ENCODE assay signal across 8 mouse cellular contexts in the genomic region with DNA sequence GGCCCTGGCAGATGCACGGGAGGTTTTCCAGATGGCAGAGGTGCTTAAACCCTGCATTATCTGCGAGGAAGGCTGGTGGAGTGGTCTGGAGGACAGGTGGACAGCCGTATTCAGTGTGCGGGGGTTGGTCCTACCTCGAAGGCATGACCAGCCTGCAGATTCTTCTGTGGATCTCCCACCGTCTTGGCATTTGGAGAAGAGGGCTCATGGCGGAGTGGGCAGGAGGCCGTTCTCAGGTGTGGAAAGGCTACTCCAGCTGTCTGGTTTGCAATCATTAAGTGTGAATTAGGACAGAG. TPM values are rescaled to one million over a fixed set of nuclear protein-coding genes. Genes with fewer than 3 reads are reported as not detected.
DNase-seq lines count a peak whose midpoint lies in the region; ATAC-seq and TF ChIP-seq lines count a peak whose summit lies in the region.

No protein-coding gene starts in this region.

- peaks cover 19% of the 10 kb centered on the region for H3K27me3 ChIP-seq in kidney, embryonic 16.5 days (ENCODE audit: insufficient read depth, low read length)
- peaks cover 16% of the 10 kb centered on the region for H3K27me3 ChIP-seq in embryonic facial prominence, embryonic 13.5 days
- no peaks in the 10 kb centered on the region for H3K27me3 ChIP-seq in hindbrain, embryonic 15.5 days
- H3K27me3 ChIP-seq in midbrain, postnatal 0 days (ENCODE audit: insufficient read depth, low read length) = peaks cover 2% of the 10 kb centered on the region; the same call in 1 of the 2 replicates

- H3K27ac ChIP-seq in kidney, embryonic 16.5 days (ENCODE audit: low read length) = no peak overlapping the region
- no peak overlapping the region for H3K27ac ChIP-seq in embryonic facial prominence, embryonic 13.5 days
- no peak overlapping the region for H3K27ac ChIP-seq in hindbrain, embryonic 15.5 days (replicated peaks)
- no peak overlapping the region for H3K27ac ChIP-seq in midbrain, postnatal 0 days (ENCODE audit: low read depth, low read length)

- H3K4me3 ChIP-seq in kidney, embryonic 16.5 days (ENCODE audit: low read length) = peak overlapping the region; percentile 31
- H3K4me3 ChIP-seq in embryonic facial prominence, embryonic 13.5 days = peak overlapping the region; percentile 29
- peak overlapping the region; percentile 26 for H3K4me3 ChIP-seq in hindbrain, embryonic 15.5 days
- peak overlapping the region; percentile 27 for H3K4me3 ChIP-seq in midbrain, postnatal 0 days (ENCODE audit: low read depth, low read length)

- H3K4me2 ChIP-seq in kidney, embryonic 16.5 days (replicated peaks; ENCODE audit: low read depth, low read length) = peak overlapping the region; percentile 50
- peak overlapping the region; percentile 57 for H3K4me2 ChIP-seq in embryonic facial prominence, embryonic 13.5 days
- peak overlapping the region; percentile 62 for H3K4me2 ChIP-seq in hindbrain, embryonic 15.5 days
- H3K4me2 ChIP-seq in midbrain, postnatal 0 days (ENCODE audit: low read depth, low read length, poor library complexity, severe bottlenecking) = peak overlapping the region; percentile 54

- ATAC-seq in kidney, embryonic 16.5 days (ENCODE audit: low FRiP score, low TSS enrichment) = peak; percentile 12; the same call in 1 of the 2 replicates
- no peak for ATAC-seq in embryonic facial prominence, embryonic 13.5 days (ENCODE audit: insufficient number of reproducible peaks, insufficient read depth, low FRiP score, low TSS enrichment, low read depth)
- ATAC-seq in hindbrain, embryonic 15.5 days (ENCODE audit: low FRiP score, low read depth) = no peak
- ATAC-seq in midbrain, postnatal 0 days (ENCODE audit: low FRiP score) = no peak

- 32% methylated on average over 8 of the region's 8 CpGs for WGBS in kidney, embryonic 16.5 days
- 55% methylated on average over 8 of the region's 8 CpGs for WGBS in embryonic facial prominence, embryonic 13.5 days
- 38% methylated on average over 8 of the region's 8 CpGs for WGBS in hindbrain, embryonic 15.5 days
- 58% methylated on average over 8 of the region's 8 CpGs for WGBS in midbrain, postnatal 0 days

- peak overlapping the region; percentile 32; the same call in 1 of the 2 replicates for H3K9ac ChIP-seq in kidney, embryonic 16.5 days (replicated peaks; ENCODE audit: low read length)
- H3K9ac ChIP-seq in embryonic facial prominence, embryonic 13.5 days = 0 out of 2 replicates have a peak overlapping the region, but pooled peaks have one; percentile 16
- H3K9ac ChIP-seq in hindbrain, embryonic 15.5 days = no peak overlapping the region
- H3K9ac ChIP-seq in midbrain, postnatal 0 days (replicated peaks; ENCODE audit: low read length, poor library complexity, severe bottlenecking) = no peak overlapping the region

- DNase-seq in kidney, postnatal 10 days = no peak
- DNase-seq in midbrain, postnatal 0 days (ENCODE audit: low spot score) = no peak
- no peak for DNase-seq in right cerebral cortex, adult 18-20 months
- DNase-seq in left cerebral cortex, adult 8-10 months (ENCODE audit: low spot score in 2 of 2) = no peak
- no peak for DNase-seq in gastrocnemius, adult 18-20 months (ENCODE audit: low spot score)

- TF ChIP-seq CTCF in midbrain, postnatal 0 days (IDR thresholded peaks at IDR 0.05) = no peak

- peaks cover 15% of the 10 kb centered on the region for H3K4me1 ChIP-seq in kidney, embryonic 16.5 days (ENCODE audit: insufficient read depth, low read length)
- H3K4me1 ChIP-seq in embryonic facial prominence, embryonic 13.5 days = peaks cover 5% of the 10 kb centered on the region
- peaks cover 12% of the 10 kb centered on the region for H3K4me1 ChIP-seq in hindbrain, embryonic 15.5 days (replicated peaks)
- H3K4me1 ChIP-seq in midbrain, postnatal 0 days (ENCODE audit: insufficient read depth, low read length) = peaks cover 4% of the 10 kb centered on the region; the same call in 1 of the 2 replicates

- H3K9me3 ChIP-seq in kidney, embryonic 16.5 days (ENCODE audit: low read length) = no peaks in the 10 kb centered on the region
- H3K9me3 ChIP-seq in embryonic facial prominence, embryonic 13.5 days = no peaks in the 10 kb centered on the region
- no peaks in the 10 kb centered on the region for H3K9me3 ChIP-seq in hindbrain, embryonic 15.5 days
- H3K9me3 ChIP-seq in midbrain, postnatal 0 days (ENCODE audit: low read length) = no peaks in the 10 kb centered on the region

- H3K36me3 ChIP-seq in kidney, embryonic 16.5 days (ENCODE audit: insufficient read depth, low read length) = no peaks in the 10 kb centered on the region
- H3K36me3 ChIP-seq in embryonic facial prominence, embryonic 13.5 days = no peaks in the 10 kb centered on the region
- H3K36me3 ChIP-seq in hindbrain, embryonic 15.5 days = no peaks in the 10 kb centered on the region
- no peaks in the 10 kb centered on the region for H3K36me3 ChIP-seq in midbrain, postnatal 0 days (ENCODE audit: insufficient read depth, low read length)

RNA-seq across cellular contexts. Expression of gene Adgrd1, which starts 32.8 kb away (rescaled TPM):
- polyA plus RNA-seq in kidney, embryonic 16.5 days (2015; fragmentation: Nextera tagmentation; extraction: Ambion mirVana) = 1.2 and 1.7 TPM in 2 replicates
- 0.51 and 1.1 TPM in 2 replicates for polyA plus RNA-seq in embryonic facial prominence, embryonic 13.5 days (2015; fragmentation: Nextera tagmentation; extraction: Ambion mirVana)
- 0.14 and 0.18 TPM in 2 replicates for polyA plus RNA-seq in hindbrain, embryonic 15.5 days (2015; fragmentation: Nextera tagmentation; extraction: Ambion mirVana)
- 0.42 and 0.77 TPM in 2 replicates for total RNA-seq in midbrain, postnatal 0 days (2014; rRNA removed)
- 0.17 and 0.26 TPM in 2 replicates for polyA plus RNA-seq in midbrain, postnatal 0 days (2015; fragmentation: Nextera tagmentation; extraction: Ambion mirVana)
- total RNA-seq in left cerebral cortex, adult 8-10 months (2022) = 1 to 10 TPM; 2.0 to 3.1 (median 2.8) TPM
- 1 to 10 TPM; 3.5 to 5.7 TPM for total RNA-seq in gastrocnemius, adult 18-20 months (2021)

RNA-seq across cellular contexts. Expression of gene Ran, which starts 43.9 kb away (rescaled TPM):
- 613 and 614 TPM in 2 replicates for polyA plus RNA-seq in kidney, embryonic 16.5 days (2015; fragmentation: Nextera tagmentation; extraction: Ambion mirVana)
- polyA plus RNA-seq in embryonic facial prominence, embryonic 13.5 days (2015; fragmentation: Nextera tagmentation; extraction: Ambion mirVana) = 544 and 631 TPM in 2 replicates
- polyA plus RNA-seq in hindbrain, embryonic 15.5 days (2015; fragmentation: Nextera tagmentation; extraction: Ambion mirVana) = 341 and 365 TPM in 2 replicates
- total RNA-seq in midbrain, postnatal 0 days (2014; rRNA removed) = 183 and 191 TPM in 2 replicates
- 287 and 295 TPM in 2 replicates for polyA plus RNA-seq in midbrain, postnatal 0 days (2015; fragmentation: Nextera tagmentation; extraction: Ambion mirVana)
- 100 to 1,000 TPM; 162 to 172 (median 168) TPM for total RNA-seq in left cerebral cortex, adult 8-10 months (2022)
- total RNA-seq in gastrocnemius, adult 18-20 months (2021) = 10 to 100 TPM; 68.9 to 83.3 TPM

RNA-seq across cellular contexts. Expression of gene Stx2, which starts 55.4 kb away (rescaled TPM):
- 36.7 and 43.6 TPM in 2 replicates for polyA plus RNA-seq in kidney, embryonic 16.5 days (2015; fragmentation: Nextera tagmentation; extraction: Ambion mirVana)
- 27.5 and 30.7 TPM in 2 replicates for polyA plus RNA-seq in embryonic facial prominence, embryonic 13.5 days (2015; fragmentation: Nextera tagmentation; extraction: Ambion mirVana)
- polyA plus RNA-seq in hindbrain, embryonic 15.5 days (2015; fragmentation: Nextera tagmentation; extraction: Ambion mirVana) = 16.8 and 17.9 TPM in 2 replicates
- total RNA-seq in midbrain, postnatal 0 days (2014; rRNA removed) = 15.5 and 15.9 TPM in 2 replicates
- 11.9 and 12.0 TPM in 2 replicates for polyA plus RNA-seq in midbrain, postnatal 0 days (2015; fragmentation: Nextera tagmentation; extraction: Ambion mirVana)
- 10 to 100 TPM; 20.9 to 27.5 (median 22.3) TPM for total RNA-seq in left cerebral cortex, adult 8-10 months (2022)
- 1 to 10 TPM; 4.5 to 6.6 TPM for total RNA-seq in gastrocnemius, adult 18-20 months (2021)

Comparison
In these comparisons a context has a peak if more than half of its experiments do, and no peak if none do; other contexts are left out.
1. H3K9ac ChIP-seq: peak in kidney, embryonic 16.5 days (single experiment) and embryonic facial prominence, embryonic 13.5 days (single experiment); none in hindbrain, embryonic 15.5 days (single experiment) and midbrain, postnatal 0 days (single experiment).
2. Peak in every context shown above with its lines, with median percentiles within 50 percentile points of each other: H3K4me2 ChIP-seq and H3K4me3 ChIP-seq.